9 mouse cellular contexts compared by ENCODE assay signal in genomic region chr5:73167976-73168768, GRCm38 (mm10).
DNase-seq lines count a peak whose midpoint lies in the region; ATAC-seq and TF ChIP-seq lines count a peak whose summit lies in the region.
"Had no signal": no experiment of that assay in that cellular context is flagged by ENCODE, and none has a peak within 500 bp of the region (broad histone marks: within the 10 kb centered on the region; RNA-seq: fewer than 3 reads in every experiment).

No protein-coding gene starts in this region.

- H3K4me1 ChIP-seq in midbrain, embryonic 10.5 days: peaks cover 42% of the 10 kb centered on the region
- H3K4me1 ChIP-seq in midbrain, embryonic 11.5 days (ENCODE audit: control insufficient read depth, insufficient read depth, low read length): peaks cover 19% of the 10 kb centered on the region
- peaks cover 12% of the 10 kb centered on the region for H3K4me1 ChIP-seq in kidney, postnatal 0 days (replicated peaks; ENCODE audit: insufficient read depth, low read length)

- WGBS in midbrain, embryonic 10.5 days: 80% methylated on average over 18 of the region's 18 CpGs
- WGBS in midbrain, embryonic 11.5 days: 83% methylated on average over 18 of the region's 18 CpGs
- WGBS in kidney, postnatal 0 days: 56% methylated on average over 18 of the region's 18 CpGs

- H3K4me3 ChIP-seq in midbrain, embryonic 10.5 days: no peak overlapping the region
- H3K4me3 ChIP-seq in midbrain, embryonic 11.5 days (ENCODE audit: low read depth, low read length): no peak overlapping the region
- H3K4me3 ChIP-seq in kidney, postnatal 0 days (replicated peaks; ENCODE audit: low read depth, low read length): no peak overlapping the region
- H3K4me3 ChIP-seq: neural tube, embryonic 12.5 days had no signal

- H3K9ac ChIP-seq in midbrain, embryonic 11.5 days (ENCODE audit: low read length): no peak overlapping the region
- H3K9ac ChIP-seq in kidney, postnatal 0 days (ENCODE audit: low read depth, low read length): no peak overlapping the region
- H3K9ac ChIP-seq: neural tube, embryonic 12.5 days had no signal

- H3K27ac ChIP-seq in midbrain, embryonic 10.5 days (replicated peaks): 0 out of 2 replicates have a peak overlapping the region, but pooled peaks have one; percentile 38
- H3K27ac ChIP-seq in midbrain, embryonic 11.5 days (ENCODE audit: low read depth, low read length): no peak overlapping the region
- H3K27ac ChIP-seq in kidney, postnatal 0 days: peak overlapping the region; percentile 42; the same call in 1 of the 2 replicates
- H3K27ac ChIP-seq: neural tube, embryonic 12.5 days had no signal

- no peaks in the 10 kb centered on the region for H3K9me3 ChIP-seq in midbrain, embryonic 10.5 days (replicated peaks)
- H3K9me3 ChIP-seq in midbrain, embryonic 11.5 days (ENCODE audit: control insufficient read depth, low read length): no peaks in the 10 kb centered on the region
- no peaks in the 10 kb centered on the region for H3K9me3 ChIP-seq in kidney, postnatal 0 days (replicated peaks; ENCODE audit: low read length)
- H3K9me3 ChIP-seq: neural tube, embryonic 12.5 days had no signal

- no peaks in the 10 kb centered on the region for H3K27me3 ChIP-seq in midbrain, embryonic 10.5 days (ENCODE audit: low read depth, poor library complexity, severe bottlenecking)
- no peaks in the 10 kb centered on the region for H3K27me3 ChIP-seq in midbrain, embryonic 11.5 days (ENCODE audit: control insufficient read depth, insufficient read depth, low read length)
- no peaks in the 10 kb centered on the region for H3K27me3 ChIP-seq in kidney, postnatal 0 days (ENCODE audit: insufficient read depth, low read length)
- H3K27me3 ChIP-seq: neural tube, embryonic 12.5 days had no signal

- no peaks in the 10 kb centered on the region for H3K36me3 ChIP-seq in midbrain, embryonic 10.5 days
- H3K36me3 ChIP-seq in midbrain, embryonic 11.5 days (ENCODE audit: control insufficient read depth, insufficient read depth, low read length): no peaks in the 10 kb centered on the region
- no peaks in the 10 kb centered on the region for H3K36me3 ChIP-seq in kidney, postnatal 0 days (ENCODE audit: insufficient read depth, low read length)
- H3K36me3 ChIP-seq: neural tube, embryonic 12.5 days had no signal

- no peak for TF ChIP-seq CTCF in kidney, postnatal 0 days (IDR thresholded peaks at IDR 0.05; ENCODE audit: low read depth)

- no peak for ATAC-seq in midbrain, embryonic 11.5 days (ENCODE audit: low FRiP score)
- no peak; the same call in 1 of the 2 replicates for ATAC-seq in kidney, postnatal 0 days (replicated peaks; ENCODE audit: low FRiP score, low read depth)

- DNase-seq in midbrain, embryonic 10.5 days (ENCODE audit: low spot score): no peak
- no peak for DNase-seq in midbrain, embryonic 11.5 days (ENCODE audit: low spot score, missing footprints)
- peak; percentile 22 to 40 for DNase-seq in gastrocnemius, postnatal 4 days (ENCODE audit: low spot score in 2 of 2)
- DNase-seq in kidney, postnatal 0 days (ENCODE audit: low spot score): no peak
- DNase-seq in right cerebral cortex, adult 18-20 months: peak; percentile 38
- no peak for DNase-seq in spleen, postnatal 4 days (ENCODE audit: low spot score in 2 of 2)
- DNase-seq in thymus, postnatal 25 days: no peak
- DNase-seq in retina, embryonic 14.5 days (ENCODE audit: low spot score): no peak

- H3K4me2 ChIP-seq in midbrain, embryonic 11.5 days: no peak overlapping the region
- no peak overlapping the region; the same call in 1 of the 2 replicates for H3K4me2 ChIP-seq in kidney, postnatal 0 days (ENCODE audit: low read length)
- H3K4me2 ChIP-seq: neural tube, embryonic 12.5 days had no signal

Comparison
In these comparisons a context has a peak if more than half of its experiments do, and no peak if none do; other contexts are left out.
1. DNase-seq: peak in gastrocnemius, postnatal 4 days (2 of 2) and right cerebral cortex, adult 18-20 months (single experiment); none in midbrain, embryonic 10.5 days (single experiment), midbrain, embryonic 11.5 days (single experiment), kidney, postnatal 0 days (single experiment), spleen, postnatal 4 days (0 of 2), thymus, postnatal 25 days (single experiment) and retina, embryonic 14.5 days (single experiment).